Mouse (Mus musculus) bone marrow macrophage, adult 2 months (primary cell): Measurements from ENCODE around the gene Uba1.

Experiments
- CTCF ChIP-seq: IDR thresholded peaks from 2 replicates; pipeline ENCODE4 v1.5.1; 2012; ENCODE audit warnings: low read depth, mild to moderate bottlenecking, low read length, moderate library complexity
- POLR2A ChIP-seq: IDR thresholded peaks from 2 replicates; pipeline ENCODE4 v1.6.1; 2012; ENCODE audit warnings: mild to moderate bottlenecking, low read depth, low read length, borderline replicate concordance

DNA sequence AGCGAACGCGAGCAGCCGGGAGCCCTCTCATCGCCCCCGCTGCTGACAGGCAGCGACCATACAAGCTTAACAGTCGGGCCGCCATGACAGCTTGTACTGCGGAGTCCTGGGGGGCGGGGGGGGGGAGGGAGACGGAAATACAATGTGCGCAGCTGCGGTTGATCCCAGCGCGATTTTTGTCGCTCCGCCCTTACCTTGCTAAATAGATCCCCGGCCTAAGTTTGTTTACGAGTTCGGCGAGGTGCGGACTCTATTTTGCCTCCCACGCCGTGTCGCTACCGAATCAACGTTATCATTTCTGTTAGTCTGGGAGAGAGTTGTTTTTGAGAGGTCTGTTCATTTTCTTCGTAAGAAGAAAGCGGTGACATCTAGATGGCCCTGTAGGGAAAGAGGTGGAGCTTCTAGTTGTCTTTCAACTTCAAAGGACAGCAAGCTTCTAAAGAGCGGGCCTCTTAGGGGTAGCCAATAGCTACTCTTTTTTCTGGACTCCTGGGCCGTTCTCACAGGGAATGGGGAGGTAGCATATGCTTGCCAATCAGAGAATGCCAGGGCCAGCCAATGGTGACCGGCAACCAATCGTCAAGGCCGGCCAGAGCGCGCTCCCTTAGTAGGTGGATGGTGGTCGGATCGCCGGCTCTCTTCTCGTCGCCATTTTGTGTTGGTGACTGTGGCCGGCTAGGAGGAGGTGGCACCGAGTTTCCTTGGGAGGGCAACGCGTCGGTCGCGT, 40.8 kb upstream of the Uba1 start, which contains the start of the genes Rbm10 and Ndufb11:
- TF ChIP-seq POLR2A (no peak), CTCF (no peak)
